Mouse (Mus musculus): Measurements from ENCODE around the gene Oprd1.

- TF ChIP-seq CTCF (IDR thresholded peaks at IDR 0.05; ENCODE audit: low read depth, low read length) (no peak), POLR2A (IDR thresholded peaks at IDR 0.05; ENCODE audit: borderline replicate concordance, low read depth, low read length) (no peak)
These were observed 12.0 kb downstream of the Oprd1 start for GRCm38 (mm10) chr4:132132297-132132696.
